Mouse (Mus musculus) T-helper 2 cell (primary cell): Measurements from ENCODE around the gene Larp1.
"Not testable (repeated sequence)": the region's sequence is repeated elsewhere in the genome, so short reads cannot be mapped to it uniquely, and the experiment has no call there.

ENCODE experiments used
- in situ Hi-C: fragments of 300-600 bp; cut with MboI, MseI; formaldehyde crosslinking; loops from one replicate; pipeline ENCODE4 v1.15.1; 2025; ENCODE audit warnings: high pct_unique_total_duplicates

Gene Larp1

DNA sequence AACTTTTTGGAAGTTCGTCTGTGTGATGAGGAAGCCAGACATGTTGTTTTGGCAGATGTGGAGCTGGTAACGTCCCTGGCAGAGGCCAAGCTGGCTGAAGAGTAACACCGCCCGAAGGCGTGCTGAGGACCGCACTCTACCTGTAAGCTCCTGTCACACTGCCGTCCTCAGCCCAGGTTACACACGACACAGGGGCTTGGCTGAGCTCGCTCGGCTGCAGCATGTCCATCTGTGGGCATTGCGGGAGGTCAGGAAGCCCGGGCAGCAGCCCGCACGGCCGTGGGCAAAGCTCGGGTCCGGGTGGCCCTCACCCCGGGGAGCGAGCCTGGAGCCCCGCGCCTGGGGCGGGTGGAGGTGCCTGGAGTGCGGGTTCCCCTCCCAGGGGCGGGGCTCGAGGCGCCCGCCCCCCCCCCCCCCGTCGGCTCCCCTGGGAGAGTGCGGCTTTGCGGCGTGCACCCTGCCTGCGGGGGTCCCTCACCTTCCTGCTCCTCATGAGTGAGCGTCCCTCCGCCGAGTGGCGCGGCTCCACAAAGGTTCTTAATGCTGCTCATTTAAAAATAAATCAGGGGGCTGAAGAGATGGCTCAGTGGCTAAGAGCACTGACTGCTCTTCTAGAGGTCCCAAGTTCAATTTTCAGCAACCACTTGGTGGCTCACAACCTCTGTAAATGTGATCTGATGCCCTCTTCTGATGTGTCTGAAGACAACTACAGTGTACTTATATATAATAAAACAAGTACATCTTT lies 88.9 kb downstream of the Larp1 start:
- in situ Hi-C loops = no loop called here

DNA sequence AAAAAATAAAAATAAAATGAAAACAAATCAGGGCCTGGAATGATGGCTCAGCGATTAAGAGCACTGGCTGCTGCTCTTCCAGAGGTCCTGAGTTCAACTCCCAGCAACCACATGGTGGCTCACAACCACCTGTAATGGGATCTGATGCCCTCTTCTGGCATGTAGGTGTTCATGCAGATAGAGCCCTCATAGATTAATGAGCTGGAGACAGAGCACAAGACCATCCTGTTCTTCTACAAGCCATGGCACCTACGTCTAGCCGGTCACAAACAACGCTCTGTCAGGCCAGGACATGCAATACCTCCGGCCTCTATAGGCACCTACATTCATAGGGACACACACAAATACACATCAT lies 89.5 kb downstream of the Larp1 start:
- in situ Hi-C loops = not testable (repeated sequence)

DNA sequence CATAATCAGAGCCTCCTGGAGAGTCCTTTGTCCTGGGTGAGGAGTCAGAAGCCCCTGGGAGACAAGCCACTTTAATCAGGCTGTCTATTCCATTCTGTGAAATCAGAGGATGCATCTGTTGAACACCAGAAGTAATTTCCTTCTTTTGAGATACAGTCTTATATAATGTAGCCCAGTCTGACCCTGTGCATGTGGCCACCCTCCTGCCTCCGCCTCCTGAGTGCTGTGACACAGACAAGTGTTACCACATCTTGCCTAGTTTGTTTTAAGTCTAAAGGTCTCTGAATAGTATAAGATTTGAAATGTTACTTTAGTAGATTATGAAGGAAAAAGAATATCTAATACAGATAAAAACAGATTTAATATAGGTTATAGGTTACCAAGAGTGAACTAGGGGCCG lies 91.1 kb downstream of the Larp1 start:
- in situ Hi-C loops = loop anchor here (5.0 kb wide), 1 partner anchor 148 kb away; no protein-coding TSS in a partner anchor

DNA sequence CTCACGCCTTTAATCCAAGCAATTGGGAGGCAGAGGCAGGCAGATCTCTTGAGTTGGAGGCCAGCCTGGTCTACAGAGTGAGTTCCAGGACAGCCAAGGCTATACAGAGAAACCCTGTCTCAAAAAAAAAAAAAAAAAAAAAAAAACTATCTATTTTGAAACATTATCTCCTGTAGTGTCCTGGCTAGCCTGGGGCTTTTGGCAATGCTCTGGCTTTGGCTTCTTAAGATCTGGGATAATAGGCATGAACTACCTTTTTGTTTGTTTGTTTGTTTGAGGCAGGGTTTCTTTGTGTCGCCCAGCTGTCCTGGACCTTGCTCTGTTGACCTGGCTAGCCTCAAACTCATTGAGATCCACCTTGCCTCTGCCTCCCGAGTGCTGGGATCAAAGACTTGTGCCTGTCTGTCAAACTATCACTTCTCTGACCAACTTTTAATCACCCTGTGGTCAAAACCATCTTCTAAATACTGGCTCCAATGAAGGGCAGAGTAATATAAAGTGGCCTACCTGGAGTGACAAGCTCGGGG lies 92.4 kb downstream of the Larp1 start:
- in situ Hi-C loops = loop anchor here (5.0 kb wide), 1 partner anchor 149 kb away; no protein-coding TSS in a partner anchor

DNA sequence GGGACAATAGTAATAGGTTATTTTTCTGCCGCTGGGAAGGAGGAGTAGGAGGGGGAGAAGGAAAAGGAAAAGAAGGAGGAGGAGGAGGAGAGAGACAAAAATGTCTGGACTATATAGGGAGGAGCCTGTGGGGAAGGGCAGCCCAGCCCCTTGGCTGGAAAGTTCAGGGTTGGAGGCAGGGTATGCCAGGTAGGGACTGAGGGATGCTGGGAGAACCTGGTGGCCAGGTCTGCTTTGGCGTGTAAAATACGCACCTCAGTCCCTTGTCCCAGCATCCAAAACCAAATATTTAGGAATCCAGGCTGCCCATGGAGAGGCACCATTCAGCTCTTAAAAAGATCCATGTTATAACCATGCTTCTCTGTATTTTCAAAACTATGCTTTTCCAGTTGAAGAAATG lies 93.3 kb downstream of the Larp1 start:
- in situ Hi-C loops = loop anchor here (5.0 kb wide), 1 partner anchor 150 kb away; no protein-coding TSS in a partner anchor

DNA sequence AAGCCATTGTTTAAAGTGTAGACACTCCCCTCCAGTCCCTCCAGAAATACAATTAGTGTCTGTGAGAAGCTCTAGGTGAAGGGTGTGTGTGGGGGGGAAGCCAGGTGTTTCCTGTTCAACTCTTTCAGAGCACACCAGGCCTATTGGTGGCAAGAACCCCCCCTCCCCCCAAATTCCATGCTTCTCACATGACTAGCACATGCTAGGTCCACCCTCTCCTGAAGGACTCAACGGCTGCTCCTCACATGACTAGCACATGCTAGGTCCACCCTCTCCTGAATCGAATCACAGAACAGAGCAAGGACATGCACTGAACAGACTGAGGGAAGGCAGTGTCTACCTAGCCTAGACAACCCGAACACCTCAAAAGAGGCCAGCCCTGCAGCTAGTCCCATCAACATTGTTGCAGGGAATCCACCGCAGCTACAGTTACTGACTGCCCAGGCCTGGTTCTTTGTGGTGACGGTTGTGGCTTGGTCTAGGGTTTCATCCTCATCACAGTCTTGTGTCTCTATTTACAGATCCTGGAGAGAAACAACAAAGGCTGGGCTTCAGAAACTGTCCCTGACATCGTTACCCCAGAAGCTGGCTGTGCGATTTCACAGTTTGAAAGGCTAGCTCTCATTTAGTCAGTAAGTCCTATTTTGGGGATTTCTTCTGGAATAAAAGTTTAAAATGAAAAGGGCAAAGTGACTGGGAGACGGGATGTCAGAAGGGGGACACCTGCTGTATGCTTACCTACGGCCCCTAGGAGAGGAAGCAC lies 93.9 kb downstream of the Larp1 start:
- in situ Hi-C loops = loop anchor here (5.0 kb wide), 1 partner anchor 150 kb away; no protein-coding TSS in a partner anchor

DNA sequence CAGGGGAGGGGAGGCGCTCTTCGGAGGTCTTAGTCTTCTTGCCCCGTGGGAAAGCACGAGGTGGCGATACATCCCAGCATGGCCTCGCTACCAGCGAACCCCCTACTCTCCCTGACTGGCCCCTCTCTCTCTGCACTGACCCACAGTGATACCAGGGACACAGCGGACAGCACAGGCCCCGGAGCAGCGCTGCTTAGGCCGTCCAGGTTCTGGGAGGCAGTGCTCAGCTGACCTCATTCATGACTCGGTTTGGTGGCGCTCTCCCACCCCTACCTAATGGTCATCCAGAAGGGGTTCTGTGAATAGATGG lies 94.4 kb downstream of the Larp1 start:
- in situ Hi-C loops = loop anchor here (5.0 kb wide), 1 partner anchor 151 kb away; no protein-coding TSS in a partner anchor

DNA sequence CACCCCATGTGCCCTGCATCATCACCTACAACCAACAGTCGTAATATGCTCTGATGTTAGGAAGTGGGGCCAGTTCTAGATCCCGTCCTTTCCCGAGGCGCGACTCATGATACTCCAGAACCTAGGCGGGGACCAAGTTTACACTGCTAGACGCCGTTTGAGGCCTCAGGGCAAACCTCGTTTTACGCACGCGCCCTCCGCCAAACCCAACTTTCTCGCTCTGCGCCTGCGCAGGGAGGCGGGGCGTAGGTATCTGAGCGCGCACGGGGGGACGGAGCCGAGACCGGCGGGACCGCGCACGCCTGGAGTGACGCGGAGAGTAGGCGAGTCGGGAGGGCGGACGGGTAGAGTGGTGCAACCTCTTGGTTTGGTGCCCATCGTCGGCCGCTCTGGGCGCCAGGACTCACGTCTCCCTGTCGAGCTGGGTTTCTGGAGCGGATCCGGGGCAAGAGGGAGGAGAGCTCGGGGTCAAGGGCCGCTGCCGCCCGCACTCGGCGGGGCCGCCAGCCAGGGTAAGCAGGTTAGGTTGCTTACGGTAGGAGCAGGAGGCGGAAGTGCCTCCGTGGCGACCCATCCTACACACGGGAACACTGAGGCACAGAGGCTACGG lies 94.9 kb downstream of the Larp1 start, which contains the start of gene Cnot8:
Gene Cnot8 (plus strand): TSS at position 457 of the 610 bp plus-strand sequence.
- in situ Hi-C loops = loop anchor here (5.0 kb wide), 1 partner anchor 152 kb away; no protein-coding TSS in a partner anchor

DNA sequence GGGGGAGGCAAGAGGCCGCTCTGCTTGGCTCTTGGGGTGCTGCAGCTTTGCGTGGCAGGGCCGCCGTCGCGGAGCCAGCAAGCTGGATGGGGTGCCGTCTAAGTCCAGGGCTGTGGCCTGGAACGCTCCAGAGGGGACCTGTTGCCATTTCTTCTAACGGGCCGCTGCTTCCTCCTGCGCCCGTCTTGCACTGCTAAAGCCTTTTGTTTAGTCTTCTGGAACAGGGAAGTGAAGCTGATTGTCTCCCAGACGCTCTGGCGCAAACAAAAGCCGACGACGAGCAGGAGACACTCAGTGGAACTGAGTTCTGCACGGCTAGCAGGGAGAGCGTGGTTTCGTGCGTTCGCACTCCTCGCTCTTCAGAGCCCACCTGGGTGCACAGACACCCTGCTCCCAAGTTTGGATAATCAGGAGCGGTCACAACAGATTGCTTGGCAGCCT lies 95.5 kb downstream of the Larp1 start:
- in situ Hi-C loops = loop anchor here (5.0 kb wide), 1 partner anchor 152 kb away; no protein-coding TSS in a partner anchor

DNA sequence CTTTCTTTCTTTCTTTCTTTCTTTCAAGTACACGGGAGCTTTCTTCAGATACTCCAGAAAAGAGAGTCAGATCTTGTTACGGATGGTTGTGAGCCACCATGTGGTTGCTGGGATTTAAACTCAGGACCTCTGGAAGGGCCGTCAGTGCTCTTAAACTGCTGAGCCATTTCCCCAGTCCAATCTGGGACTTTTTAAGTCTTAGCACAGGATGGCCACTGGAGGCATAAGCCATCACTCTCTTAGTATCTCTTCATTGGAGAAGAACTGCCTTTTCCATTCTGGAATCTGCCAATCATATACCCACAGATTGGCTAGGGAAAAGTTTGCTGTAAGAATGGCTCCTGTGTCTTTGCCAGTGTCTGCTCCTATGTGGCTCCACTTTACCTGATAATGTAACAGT lies 98.1 kb downstream of the Larp1 start:
- in situ Hi-C loops = no loop called here

DNA sequence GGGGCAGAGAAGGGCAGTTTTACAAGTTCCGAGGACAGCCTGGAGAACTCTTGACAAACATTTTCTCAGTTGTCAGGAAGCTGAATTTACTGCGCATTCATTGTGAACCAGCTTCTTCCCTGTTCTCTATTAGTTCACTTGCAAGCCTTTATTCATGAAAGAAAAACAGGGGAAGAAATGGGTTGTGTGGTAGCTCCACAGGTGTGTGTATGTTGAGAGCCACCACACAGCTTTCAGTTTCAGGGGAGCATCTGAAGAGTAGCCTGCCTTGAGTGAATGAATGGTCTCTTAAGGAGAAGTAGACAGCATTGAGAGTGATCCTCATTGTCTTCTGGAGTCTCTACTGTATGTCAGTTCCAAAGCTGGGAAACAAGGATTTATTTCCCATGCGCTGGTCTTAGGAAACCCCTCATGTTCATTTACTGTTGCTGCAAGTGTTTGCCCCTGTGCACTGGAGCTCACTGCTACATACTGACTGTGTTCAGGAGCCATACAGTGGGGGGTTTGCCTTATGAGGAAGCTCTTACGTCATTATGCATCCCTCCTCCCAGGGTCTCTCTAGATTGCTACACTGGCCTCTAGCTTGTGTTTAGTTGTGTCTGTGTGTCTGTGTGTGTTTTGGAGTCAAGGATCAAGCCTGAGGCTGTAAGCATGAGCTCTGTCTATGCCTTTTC lies 98.9 kb downstream of the Larp1 start:
- in situ Hi-C loops = no loop called here
